Mouse (Mus musculus) embryo, embryonic 9.5 days (tissue): ENCODE results near the gene Cript.
"Not testable (repeated sequence)": the region's sequence is repeated elsewhere in the genome, so short reads cannot be mapped to it uniquely, and the experiment has no call there.

ENCODE experiments used
- DNase-seq: peaks from one replicate; pipeline ENCODE4 v3.0.0-alpha.2; 2017; ENCODE audit errors: extremely low spot score

Gene Cript

DNA sequence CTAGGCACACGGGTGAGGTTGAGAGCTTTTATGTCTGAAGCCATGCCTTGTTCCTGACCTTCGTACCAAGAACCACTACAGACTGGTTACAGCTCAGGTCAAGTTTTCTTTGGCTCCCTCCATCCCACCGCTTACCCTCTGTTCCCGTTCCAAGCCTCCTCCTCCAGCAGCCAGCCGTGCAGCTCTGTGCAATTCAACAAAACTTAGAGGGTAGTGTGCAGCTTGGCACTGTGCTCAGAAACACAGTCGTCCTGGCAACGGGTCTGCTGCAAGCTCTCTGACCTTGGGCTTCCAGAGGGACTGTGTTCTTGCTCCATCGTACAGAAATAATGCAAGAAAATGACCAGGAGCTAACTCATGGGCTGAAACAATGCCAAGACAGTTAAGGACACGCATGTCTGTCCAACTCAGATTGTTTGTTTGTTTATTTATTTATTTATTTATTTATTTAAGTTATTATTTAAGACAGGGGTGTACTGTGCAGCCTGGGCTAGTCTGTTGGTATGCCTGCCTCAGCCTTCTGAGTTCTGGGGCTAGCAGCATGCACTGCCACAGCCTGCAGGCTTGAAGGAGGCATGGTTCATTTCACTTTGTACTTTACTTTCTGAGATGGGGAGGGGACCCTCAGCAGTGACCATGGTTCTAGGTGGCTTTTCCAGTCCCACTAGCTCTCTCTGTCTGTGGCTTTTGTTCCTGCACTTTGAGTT, 25.3 kb downstream of the Cript start:
- no peak for DNase-seq

DNA sequence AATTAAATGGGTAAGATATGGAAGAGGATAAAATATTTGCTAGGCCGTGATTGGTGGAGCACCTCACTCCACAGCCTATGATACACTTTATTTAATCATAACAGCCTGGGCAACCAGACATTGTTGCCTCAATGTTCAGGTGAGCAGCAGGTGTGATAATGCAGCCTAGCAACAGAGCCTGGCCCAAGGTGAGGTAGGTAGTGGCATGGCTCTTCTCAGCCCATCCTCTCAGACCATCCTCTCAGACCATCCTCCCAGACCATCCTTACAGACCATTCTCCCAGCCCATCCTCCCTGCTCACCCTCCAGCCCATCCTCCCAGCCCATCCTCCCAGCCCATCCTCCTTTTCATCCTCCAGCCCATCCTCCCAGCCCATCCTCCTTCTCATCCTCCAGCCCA, 26.3 kb downstream of the Cript start:
- DNase-seq: no peak

DNA sequence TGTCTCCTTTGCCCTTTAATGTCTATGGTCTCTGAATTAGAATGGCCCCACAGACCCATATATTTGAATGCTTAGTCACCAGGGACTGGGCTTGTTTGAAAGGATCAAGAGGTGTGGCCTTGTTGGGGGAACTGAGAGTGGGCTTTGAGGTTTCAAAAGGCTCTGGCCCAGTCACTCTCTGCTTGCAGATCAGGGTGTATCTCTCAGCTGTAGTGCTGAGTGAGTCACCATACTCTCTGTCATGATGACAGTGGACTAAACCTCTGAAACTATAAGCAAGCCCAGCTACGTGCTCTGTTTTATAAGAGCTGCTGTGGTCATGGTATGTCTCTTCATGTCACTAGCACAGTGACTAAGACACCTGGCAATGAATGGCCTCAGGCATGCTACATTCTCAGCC, 27.1 kb downstream of the Cript start:
- DNase-seq: no peak

DNA sequence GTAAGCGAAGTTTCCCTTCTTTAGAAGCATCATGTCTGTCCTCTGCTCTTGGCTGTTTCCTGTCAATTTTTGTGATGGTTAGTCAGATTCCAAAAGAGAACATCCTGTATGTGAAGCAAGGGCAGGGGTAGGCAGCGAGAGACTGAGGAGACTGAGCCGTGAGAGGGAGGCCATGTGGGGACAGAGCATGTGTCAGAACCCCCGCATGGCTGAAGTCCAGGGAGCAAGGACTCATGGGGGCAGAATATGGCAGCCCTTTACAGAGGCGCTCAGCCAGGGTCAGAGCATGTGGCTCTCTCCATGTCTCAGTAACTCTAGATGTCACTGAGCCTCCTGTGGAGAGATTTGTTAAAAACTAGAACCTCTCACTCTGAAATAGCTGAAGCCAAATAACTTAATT, 28.6 kb downstream of the Cript start:
- DNase-seq: no peak

DNA sequence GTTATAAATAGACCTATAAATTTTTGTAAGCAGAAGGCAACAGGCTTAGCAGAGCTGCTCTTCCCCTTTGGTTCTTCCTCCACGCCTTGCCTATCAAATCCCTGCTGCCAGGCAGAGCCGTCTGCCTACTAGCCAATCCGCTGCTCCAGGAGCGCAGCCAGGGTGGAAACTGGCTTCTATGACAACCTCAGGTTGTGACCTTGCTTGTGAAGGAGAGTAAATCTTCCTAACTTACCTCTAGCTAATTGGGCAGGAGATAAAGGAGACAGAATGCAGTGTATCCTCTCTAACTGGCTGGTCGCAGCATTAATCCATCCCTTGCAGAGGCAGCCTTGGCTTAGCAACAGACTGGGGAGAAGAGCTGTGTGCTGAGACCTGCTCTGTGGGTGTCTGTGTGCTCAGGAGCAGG, 29.7 kb downstream of the Cript start:
- no peak for DNase-seq

DNA sequence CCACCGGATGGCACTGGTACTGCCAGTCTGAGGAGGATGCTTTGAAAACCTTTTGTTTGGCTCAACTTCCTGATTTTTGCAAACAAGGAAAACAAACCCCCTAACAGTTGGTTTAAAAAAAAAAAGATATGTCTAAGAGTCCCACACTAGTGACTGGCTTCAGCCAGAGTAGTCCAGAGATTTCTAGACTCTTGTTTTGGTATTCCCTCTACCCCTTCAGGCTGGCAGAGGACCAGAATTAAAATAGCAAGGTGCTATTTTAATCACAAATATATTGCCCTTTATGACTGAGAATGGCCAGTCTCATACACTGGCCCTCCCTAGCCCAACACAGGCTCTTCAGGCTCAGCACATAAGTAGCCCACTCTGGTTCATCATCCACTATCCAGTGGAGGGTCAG, 30.3 kb downstream of the Cript start:
- DNase-seq: no peak

DNA sequence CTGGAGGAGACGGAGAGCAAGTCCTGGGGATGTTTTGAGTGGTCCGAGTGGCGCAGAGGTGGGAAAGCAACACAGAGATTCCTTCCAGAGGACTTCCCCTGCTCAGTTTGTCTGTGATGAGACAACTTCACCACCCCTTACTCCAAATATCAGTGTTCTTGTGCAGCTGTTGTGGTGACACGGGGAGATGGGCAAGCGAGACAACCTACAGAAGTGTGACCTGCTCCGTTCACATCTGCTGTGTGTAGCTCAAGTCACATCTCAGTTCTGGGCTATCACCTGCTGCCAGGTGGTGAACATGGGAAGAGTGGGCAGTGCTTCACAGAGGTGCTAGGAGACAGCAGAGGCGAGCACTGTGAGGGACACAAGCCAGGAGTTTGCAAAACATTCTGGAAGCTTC, 31.4 kb downstream of the Cript start:
- no peak for DNase-seq

DNA sequence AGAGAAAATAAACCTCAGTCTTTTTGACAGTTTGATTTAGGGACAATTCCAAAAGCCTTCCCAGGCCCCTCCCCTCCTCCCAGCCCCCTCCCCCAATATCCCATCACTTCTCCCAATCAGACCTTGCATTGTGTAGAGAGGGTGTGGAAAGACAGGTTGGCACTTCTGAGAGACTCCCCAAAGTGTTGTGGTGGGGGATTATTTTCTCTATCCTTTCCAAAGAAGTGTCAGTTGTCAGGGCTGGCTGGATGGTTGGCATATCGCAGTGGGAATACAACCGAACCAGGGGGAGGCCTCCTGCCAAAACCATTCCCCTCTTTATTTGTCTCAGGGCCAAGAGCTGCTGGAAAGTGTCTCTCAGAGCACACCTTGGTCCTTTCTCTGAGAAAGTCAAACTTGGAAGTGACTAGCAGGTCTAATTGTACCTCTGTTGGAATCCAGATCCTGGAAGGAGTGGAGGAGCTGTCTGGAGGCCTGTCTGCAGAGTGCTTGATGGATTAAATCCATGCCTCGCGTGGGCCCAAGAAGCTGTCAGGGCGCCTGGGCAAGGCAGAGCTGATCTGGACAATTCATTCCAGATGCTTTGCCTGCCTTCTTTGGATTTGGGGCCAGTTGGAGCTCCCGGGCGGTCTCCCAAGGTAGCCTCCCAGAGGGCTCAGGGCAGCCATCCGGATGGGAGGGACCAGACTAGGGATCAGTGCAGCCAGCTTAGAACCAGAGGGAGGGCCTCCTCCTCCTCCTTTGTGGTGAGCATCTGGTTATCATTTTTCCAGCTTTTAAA, 32.3 kb downstream of the Cript start:
- no peak for DNase-seq

DNA sequence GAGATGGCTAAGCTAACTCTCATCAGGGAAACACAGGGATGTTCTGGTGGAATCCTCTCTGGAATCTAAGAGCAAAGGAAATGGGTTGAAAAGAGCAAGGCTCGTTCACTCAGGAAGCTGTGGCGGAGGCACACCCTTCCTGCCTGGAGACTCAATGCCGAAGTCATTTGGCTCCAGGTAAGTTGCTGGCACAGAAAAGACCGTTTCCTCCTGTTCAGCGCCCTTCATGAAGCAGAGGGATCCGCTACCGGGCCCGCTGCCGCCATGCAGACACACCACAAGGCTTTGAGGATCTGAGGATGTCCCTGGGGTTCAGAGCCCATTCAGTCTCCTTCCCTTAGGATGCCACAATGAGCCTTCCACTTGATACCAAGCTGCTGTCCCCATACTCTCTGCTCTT, 37.3 kb downstream of the Cript start:
- no peak for DNase-seq

DNA sequence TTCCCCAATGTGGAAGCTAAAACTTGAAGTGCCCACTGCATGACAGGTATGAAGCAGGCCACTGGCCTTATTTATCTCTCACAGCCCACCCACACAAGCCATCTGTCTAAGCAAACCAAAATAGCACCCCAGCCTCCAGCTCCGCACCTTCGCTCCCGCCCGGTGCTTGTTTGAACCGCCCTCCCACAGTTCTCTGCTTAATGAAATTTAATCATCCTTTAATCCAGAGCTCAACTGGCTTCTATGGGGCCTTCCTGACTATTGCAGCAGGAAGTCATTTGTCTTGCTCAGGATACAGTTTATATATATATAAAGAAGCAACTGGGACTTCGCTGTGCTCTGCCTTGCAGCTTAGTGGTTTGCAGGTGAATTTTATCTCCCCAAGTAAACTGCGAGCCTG, 38.1 kb downstream of the Cript start:
- DNase-seq: no peak

DNA sequence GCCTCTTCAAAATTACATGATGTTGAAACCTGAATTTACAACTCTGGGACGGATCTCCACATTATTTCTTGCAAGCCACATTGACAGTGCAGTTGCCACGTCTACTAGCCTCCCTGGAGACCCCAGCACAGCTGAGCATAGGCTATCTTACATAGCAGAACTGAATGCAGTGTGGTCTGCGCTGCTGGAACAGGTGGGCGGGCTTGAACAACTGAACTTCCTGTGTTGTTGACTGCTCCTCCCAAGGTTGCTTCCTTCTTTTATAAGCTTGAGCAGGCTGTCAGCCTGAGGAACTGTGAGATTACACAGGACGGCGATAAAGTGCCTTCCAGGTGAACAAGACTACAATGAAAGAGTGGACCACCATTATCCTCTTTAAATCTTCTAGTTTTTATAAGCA, 38.6 kb downstream of the Cript start:
- no peak for DNase-seq

DNA sequence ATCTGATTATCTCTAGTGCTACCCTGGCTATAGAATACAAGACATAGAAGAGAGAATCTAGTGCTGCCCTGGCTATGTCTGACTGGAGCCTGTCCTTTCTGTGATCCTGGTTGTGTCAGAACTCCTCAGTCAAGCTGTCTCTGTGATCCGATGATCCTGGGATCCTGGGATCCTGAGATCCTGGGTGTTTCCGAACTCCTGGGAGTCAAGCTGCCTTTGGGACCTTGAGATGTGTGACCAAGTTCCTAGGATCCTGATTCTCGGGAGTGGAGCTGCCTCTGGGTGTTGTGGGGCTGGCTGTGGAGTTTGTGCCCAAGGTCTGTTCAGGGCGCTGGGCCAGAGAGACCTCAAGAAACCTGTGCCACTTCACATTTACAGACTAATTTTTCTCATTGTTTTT, 43.6 kb downstream of the Cript start:
- DNase-seq: no peak

DNA sequence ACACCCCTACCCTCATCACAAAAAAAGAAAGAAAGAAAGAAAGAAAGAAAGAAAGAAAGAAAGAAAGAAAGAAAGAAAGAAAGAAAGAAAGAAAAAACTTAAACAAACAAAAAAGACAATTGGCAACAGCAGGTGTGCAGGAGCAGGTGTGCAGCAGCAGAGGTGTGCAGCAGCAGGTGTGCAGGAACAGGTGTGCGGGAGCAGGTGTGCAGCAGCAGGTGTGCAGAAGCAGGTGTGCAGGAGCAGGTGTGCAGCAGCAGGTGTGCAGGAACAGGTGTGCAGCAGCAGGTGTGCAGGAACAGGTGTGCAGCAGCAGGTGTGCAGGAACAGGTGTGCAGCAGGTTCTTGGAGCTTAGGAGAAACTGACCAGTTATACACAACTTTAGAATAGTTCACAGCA, 46.8 kb downstream of the Cript start:
- DNase-seq: not testable (repeated sequence)

DNA sequence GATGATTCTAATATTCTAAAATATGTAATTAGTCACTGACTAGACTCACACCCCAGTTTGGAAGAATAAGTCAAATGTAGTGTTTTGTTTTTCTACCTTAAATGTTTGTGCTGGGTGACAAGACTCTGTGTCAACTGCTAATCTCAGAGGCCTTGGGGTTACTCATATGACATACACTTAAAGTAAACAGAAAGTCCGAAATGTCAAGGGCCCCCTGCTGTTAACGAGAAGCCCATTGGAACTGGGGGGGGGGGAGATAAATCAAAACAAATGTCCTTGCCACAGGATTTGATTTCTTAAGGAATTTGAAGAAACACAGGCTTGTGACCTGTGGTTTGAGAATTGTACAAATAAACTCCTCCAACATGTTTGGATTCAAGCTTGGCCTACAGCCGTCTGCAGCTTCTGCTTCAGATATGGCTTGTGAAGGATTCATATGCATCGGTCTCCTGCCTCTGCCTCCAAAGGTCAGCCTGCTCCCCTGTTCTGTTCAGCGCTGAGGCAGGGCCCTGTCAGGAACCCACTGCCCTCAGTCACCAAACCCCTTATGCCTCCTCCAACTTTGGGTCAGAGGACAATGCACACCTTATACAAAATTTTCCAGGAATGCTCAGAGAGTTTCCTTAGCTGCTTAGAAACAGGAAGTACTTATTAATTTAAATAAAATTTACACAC, 47.6 kb downstream of the Cript start:
- DNase-seq: no peak

DNA sequence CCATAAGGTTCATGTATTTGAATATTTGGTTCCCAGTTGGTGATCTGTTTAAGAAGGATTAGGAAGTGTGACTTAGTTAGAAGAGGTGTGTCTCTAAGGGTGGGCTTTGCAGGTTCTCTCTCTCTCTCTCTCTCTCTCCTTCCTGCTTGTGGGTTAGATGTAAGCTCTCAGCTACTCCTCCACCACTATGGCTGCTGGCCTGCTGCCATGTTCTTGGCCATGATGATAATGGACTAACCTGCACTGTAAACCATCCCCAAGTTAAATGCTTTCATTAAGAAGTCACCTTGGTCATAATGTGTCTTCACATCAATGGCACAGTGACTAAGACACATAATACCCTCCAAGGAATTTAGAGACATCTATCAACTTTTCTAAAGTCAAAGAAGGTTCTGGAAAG, 48.1 kb downstream of the Cript start:
- DNase-seq: no peak

DNA sequence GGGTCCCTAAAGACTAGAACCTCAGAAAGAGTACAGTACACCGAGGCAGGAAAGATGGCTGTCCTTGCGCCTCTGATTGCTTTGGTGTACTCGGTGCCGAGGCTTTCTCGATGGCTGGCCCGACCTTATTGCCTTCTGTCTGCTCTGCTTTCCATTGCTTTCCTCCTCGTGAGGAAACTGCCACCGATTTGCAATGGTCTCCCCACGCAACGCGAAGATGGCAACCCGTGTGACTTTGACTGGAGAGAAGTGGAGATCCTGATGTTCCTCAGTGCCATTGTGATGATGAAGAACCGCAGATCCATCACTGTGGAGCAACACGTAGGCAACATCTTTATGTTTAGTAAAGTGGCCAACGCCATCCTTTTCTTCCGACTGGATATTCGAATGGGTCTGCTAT, 52.9 kb downstream of the Cript start:
- not testable (repeated sequence) for DNase-seq

DNA sequence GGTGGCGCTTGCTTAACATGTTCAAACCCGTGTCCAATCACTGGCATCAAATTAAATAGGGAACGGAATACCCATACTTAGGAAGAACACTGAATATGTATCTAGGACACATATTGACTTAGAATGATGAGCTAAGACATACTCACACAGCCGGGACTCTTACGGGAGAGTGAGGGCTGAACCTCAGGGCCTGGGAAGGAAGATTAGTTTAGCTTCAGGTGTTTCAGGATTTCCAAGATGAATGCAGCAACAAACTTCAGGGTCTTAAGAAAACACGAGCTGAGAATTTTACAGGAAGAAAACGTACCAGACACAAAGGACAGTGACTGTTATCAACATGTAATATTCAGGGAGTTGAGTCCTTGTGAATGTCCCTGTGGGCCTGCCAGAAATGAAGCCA, 55.4 kb downstream of the Cript start:
- DNase-seq: no peak

DNA sequence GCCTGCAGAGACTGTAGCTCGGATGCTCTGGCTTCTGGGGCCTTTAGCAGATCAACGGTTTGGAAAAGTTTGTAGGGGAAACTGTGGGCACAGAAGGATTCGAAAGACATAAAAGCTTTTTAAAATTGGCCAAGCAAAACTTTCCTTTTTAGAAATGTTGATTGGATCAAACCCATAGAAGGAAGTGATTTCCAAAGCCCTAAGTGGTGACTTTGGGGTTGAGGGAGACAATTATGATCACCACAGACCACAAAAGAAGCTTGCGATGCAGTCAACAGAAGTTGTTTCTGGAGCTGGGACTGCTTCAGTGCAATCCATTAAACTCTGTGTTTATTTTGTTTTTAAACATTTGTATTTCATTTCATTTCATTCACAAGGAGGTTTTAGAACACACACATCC, 57.2 kb downstream of the Cript start:
- DNase-seq: no peak

DNA sequence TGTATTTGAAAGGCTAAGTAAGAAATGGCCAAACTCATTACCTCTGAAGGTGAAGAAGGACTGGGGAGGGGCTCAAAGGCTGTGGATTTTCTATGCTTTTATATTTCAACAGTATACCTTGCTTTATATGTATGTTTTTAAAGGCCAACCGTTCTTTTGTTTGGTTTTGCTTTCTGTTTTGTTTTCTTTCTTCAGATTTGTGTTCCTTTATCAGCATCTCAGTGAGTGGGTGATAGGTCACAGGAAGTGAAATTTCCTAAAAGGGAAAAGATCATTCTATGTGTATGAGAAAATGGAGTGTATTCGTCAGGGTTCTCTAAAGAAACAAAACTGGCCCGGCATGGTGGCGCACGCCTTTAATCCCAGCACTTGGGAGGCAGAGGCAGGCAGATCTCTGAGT, 58.3 kb downstream of the Cript start:
- DNase-seq: no peak
